8 mouse cellular contexts compared by ENCODE assay signal in the genomic region with DNA sequence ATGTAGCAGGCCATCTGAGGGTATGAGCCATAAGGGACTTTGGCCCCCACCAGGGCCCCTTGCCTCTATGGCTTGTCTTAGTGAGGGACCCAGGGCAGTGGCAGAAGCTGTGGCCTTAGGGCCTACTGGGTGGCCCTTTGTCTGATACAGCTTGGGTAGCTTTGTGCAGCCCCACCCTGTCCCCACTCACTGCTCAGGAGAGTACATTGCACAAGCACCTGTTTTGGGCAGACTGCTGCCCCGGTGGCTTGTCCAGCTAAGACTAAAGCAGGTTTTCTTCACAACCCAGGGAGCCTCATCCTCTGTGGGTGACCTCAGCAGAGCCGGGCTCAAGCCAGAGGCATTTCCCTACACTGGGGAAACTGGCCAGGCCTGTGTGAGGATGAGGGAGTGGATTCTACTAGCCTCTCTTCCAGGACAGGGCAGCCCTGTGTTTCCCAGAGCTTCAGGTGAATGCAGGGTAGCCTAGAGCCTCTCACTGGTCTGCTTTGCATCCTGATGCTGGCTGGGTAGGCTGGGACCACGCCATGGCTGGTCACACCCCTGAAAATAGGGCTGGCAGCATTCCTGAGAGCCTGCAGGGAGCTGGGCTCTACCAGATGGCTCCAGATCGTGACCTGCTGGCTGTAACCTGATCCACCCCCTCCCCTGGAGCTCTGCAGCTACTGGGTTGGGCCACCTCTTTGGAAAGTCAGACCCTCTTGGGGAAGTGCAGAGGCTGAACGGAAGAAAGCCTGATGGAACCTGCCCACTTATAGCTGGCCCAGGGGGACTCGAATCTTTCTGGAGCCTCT. TPM values are rescaled to one million over a fixed set of nuclear protein-coding genes. Genes with fewer than 3 reads are reported as not detected.
DNase-seq lines count a peak whose midpoint lies in the region; ATAC-seq and TF ChIP-seq lines count a peak whose summit lies in the region.

No protein-coding gene starts in this region.

- DNase-seq in left cerebral cortex, postnatal 4 days, result peak; percentile 90
- DNase-seq in left cerebral cortex, adult 9 months (ENCODE audit: low spot score in 2 of 2), result no peak
- peak; percentile 87 for DNase-seq in embryonic facial prominence, embryonic 10.5 days (ENCODE audit: low spot score)
- peak; percentile 91 for DNase-seq in heart, postnatal 0 days (ENCODE audit: low spot score)
- DNase-seq in kidney, postnatal 36 days, result peak; percentile 70 to 75
- DNase-seq in retina, postnatal 1 day, result peak; percentile 33
- no peak for DNase-seq in spleen, postnatal 4 days (ENCODE audit: low spot score in 2 of 2)

- H3K4me1 ChIP-seq in embryonic facial prominence, embryonic 10.5 days, result peaks cover 54% of the 10 kb centered on the region
- H3K4me1 ChIP-seq in heart, postnatal 0 days (ENCODE audit: control insufficient read depth, insufficient read depth), result peaks cover 60% of the 10 kb centered on the region

- H3K36me3 ChIP-seq in embryonic facial prominence, embryonic 10.5 days (replicated peaks), result no peaks in the 10 kb centered on the region
- no peaks in the 10 kb centered on the region for H3K36me3 ChIP-seq in heart, postnatal 0 days (replicated peaks; ENCODE audit: control insufficient read depth, insufficient read depth, low read length)

- no peak for TF ChIP-seq CTCF in heart, postnatal 0 days (IDR thresholded peaks at IDR 0.05; ENCODE audit: low read depth)

- WGBS in embryonic facial prominence, embryonic 10.5 days, result 10% methylated on average over 6 of the region's 6 CpGs
- WGBS in heart, postnatal 0 days, result 17% methylated on average over 6 of the region's 6 CpGs

- H3K4me3 ChIP-seq in embryonic facial prominence, embryonic 10.5 days, result no peak overlapping the region
- peak overlapping the region; percentile 2; the same call in 1 of the 2 replicates for H3K4me3 ChIP-seq in heart, postnatal 0 days (ENCODE audit: low read depth, low read length)

- TF ChIP-seq EP300 in heart, postnatal 0 days (IDR thresholded peaks at IDR 0.05; ENCODE audit: low read depth), result 0 out of 2 replicates have a peak, but pooled peaks have one; percentile 50

- H3K4me2 ChIP-seq in heart, postnatal 0 days (ENCODE audit: low read depth, low read length), result peak overlapping the region; percentile 36

- no peaks in the 10 kb centered on the region for H3K9me3 ChIP-seq in embryonic facial prominence, embryonic 10.5 days
- no peaks in the 10 kb centered on the region for H3K9me3 ChIP-seq in heart, postnatal 0 days (replicated peaks; ENCODE audit: control insufficient read depth, low read length)

- peaks cover 4% of the 10 kb centered on the region; the same call in 1 of the 2 replicates for H3K27me3 ChIP-seq in embryonic facial prominence, embryonic 10.5 days (replicated peaks; ENCODE audit: low read depth, poor library complexity, severe bottlenecking)
- no peaks in the 10 kb centered on the region for H3K27me3 ChIP-seq in heart, postnatal 0 days (ENCODE audit: control insufficient read depth, insufficient read depth, low read length)

- ATAC-seq in heart, postnatal 0 days (ENCODE audit: insufficient read depth, low read depth), result peak; percentile 89
- ATAC-seq in CD4-positive, CD25-positive, alpha-beta regulatory T cell, adult 4 months, result no peak

- intact Hi-C loops in left cerebral cortex, postnatal 4 days (cut with DNase I), result no loop called here

- 0 out of 2 replicates have a peak overlapping the region, but pooled peaks have one; percentile 21 for H3K9ac ChIP-seq in heart, postnatal 0 days (replicated peaks; ENCODE audit: low read depth, low read length)

- peak overlapping the region; percentile 82 for H3K27ac ChIP-seq in embryonic facial prominence, embryonic 10.5 days (replicated peaks)
- peak overlapping the region; percentile 98 for H3K27ac ChIP-seq in heart, postnatal 0 days (ENCODE audit: low read depth)

RNA-seq across cellular contexts. Expression of a gene that starts 17.9 kb away (rescaled TPM):
- 1 to 10 TPM; 1.1 to 1.5 TPM for total RNA-seq in left cerebral cortex, postnatal 4 days (2021)
- polyA plus RNA-seq in embryonic facial prominence, embryonic 10.5 days (2016; fragmentation: Nextera tagmentation; extraction: Ambion mirVana), result 1.0 and 1.5 TPM in 2 replicates
- 73.3 and 75.9 TPM in 2 replicates for total RNA-seq in heart, postnatal 0 days (2014; rRNA removed; ENCODE audit: low replicate concordance)
- 36.4 and 37.2 TPM in 2 replicates for polyA plus RNA-seq in heart, postnatal 0 days (2015; fragmentation: Nextera tagmentation; extraction: Ambion mirVana)
- polyA plus RNA-seq in CD4-positive, CD25-positive, alpha-beta regulatory T cell, adult 4 months (2017; shearing (Covaris generic)), result not detected

RNA-seq across cellular contexts. Expression of a gene that starts 29.6 kb away (rescaled TPM):
- under 1 TPM; 0.38 TPM for total RNA-seq in left cerebral cortex, postnatal 4 days (2021)
- polyA plus RNA-seq in embryonic facial prominence, embryonic 10.5 days (2016; fragmentation: Nextera tagmentation; extraction: Ambion mirVana), result 0.60 and 0.77 TPM in 2 replicates
- 0.61 and 2.1 TPM in 2 replicates for total RNA-seq in heart, postnatal 0 days (2014; rRNA removed; ENCODE audit: low replicate concordance)
- polyA plus RNA-seq in heart, postnatal 0 days (2015; fragmentation: Nextera tagmentation; extraction: Ambion mirVana), result 0.70 and 1.6 TPM in 2 replicates
- polyA plus RNA-seq in CD4-positive, CD25-positive, alpha-beta regulatory T cell, adult 4 months (2017; shearing (Covaris generic)), result not detected

RNA-seq across cellular contexts. Expression of a gene that starts 55.0 kb away (rescaled TPM):
- 10 to 100 TPM; 41.6 to 44.8 TPM for total RNA-seq in left cerebral cortex, postnatal 4 days (2021)
- 130 and 132 TPM in 2 replicates for polyA plus RNA-seq in embryonic facial prominence, embryonic 10.5 days (2016; fragmentation: Nextera tagmentation; extraction: Ambion mirVana)
- 61.9 and 71.7 TPM in 2 replicates for total RNA-seq in heart, postnatal 0 days (2014; rRNA removed; ENCODE audit: low replicate concordance)
- 33.7 and 34.0 TPM in 2 replicates for polyA plus RNA-seq in heart, postnatal 0 days (2015; fragmentation: Nextera tagmentation; extraction: Ambion mirVana)
- 10 to 100 TPM; 34.8 to 52.8 TPM for polyA plus RNA-seq in CD4-positive, CD25-positive, alpha-beta regulatory T cell, adult 4 months (2017; shearing (Covaris generic))

Comparison
In these comparisons a context has a peak if more than half of its experiments do, and no peak if none do; other contexts are left out.
1. DNase-seq: peak in left cerebral cortex, postnatal 4 days (single experiment), embryonic facial prominence, embryonic 10.5 days (single experiment), heart, postnatal 0 days (single experiment), kidney, postnatal 36 days (2 of 2) and retina, postnatal 1 day (single experiment); none in left cerebral cortex, adult 9 months (0 of 2) and spleen, postnatal 4 days (0 of 2).
2. RNA of a gene that starts 17.9 kb away (polyA plus RNA-seq): 36.4 to 37.2 TPM in heart, postnatal 0 days; 1.0 to 1.5 TPM in embryonic facial prominence, embryonic 10.5 days and not detected in CD4-positive, CD25-positive, alpha-beta regulatory T cell, adult 4 months; every median in the first group is over 10 times any median in the second.